Mouse (Mus musculus) MEL (cell line): Measurements from ENCODE around the gene Fzd4. TPM values are rescaled to one million over a fixed set of nuclear protein-coding genes. Genes with fewer than 3 reads are reported as not detected.

Experiments
- DNase-seq: peaks from one replicate; pipeline ENCODE4 v3.0.0; 2011; ENCODE audit warnings: low read depth, low spot score
- H3K27ac ChIP-seq: 2 replicates; pipeline ENCODE4 v1.5.1; 2012; ENCODE audit warnings: low read depth, mild to moderate bottlenecking, control low read depth, low read length, moderate library complexity; ENCODE audit not compliant: control insufficient read depth
- H3K27me3 ChIP-seq, 2 experiments: fragments of 150-350 bp in 1 of 2; sonication (generic) in 1 of 2; 2 replicates each; pipeline ENCODE4 v1.6.1; 2012; ENCODE audit warnings: low read length in 2 of 2, mild to moderate bottlenecking in 2 of 2, improper control_type of control experiment in 1 of 2, moderate library complexity in 1 of 2; ENCODE audit not compliant: insufficient read depth in 2 of 2, control insufficient read depth in 1 of 2
- H3K36me3 ChIP-seq, 2 experiments: 2 replicates each; pipeline ENCODE4 v1.6.1; 2012 to 2014; ENCODE audit warnings: low read length in 2 of 2, improper control_type of control experiment in 1 of 2, inconsistent platforms in 1 of 2, mild to moderate bottlenecking in 1 of 2; ENCODE audit not compliant: insufficient read depth in 2 of 2, control insufficient read depth in 1 of 2
- H3K4me1 ChIP-seq, 2 experiments: fragments of 150-350 bp in 1 of 2; sonication (generic) in 1 of 2; 2 replicates each; pipeline ENCODE4 v1.6.1; 2012; ENCODE audit warnings: low read length in 2 of 2, improper control_type of control experiment in 1 of 2, mild to moderate bottlenecking in 1 of 2; ENCODE audit not compliant: insufficient read depth in 2 of 2, control insufficient read depth in 1 of 2
- H3K4me3 ChIP-seq, 2 experiments: fragments of 150-350 bp in 1 of 2; sonication (generic) in 1 of 2; 2 replicates each; pipeline ENCODE4 v1.5.1; 2012; ENCODE audit warnings: low read depth in 2 of 2, low read length in 2 of 2, mild to moderate bottlenecking in 2 of 2, moderate library complexity in 2 of 2, control low read depth in 1 of 2, improper control_type of control experiment in 1 of 2; ENCODE audit not compliant: control insufficient read depth in 1 of 2, insufficient read depth in 1 of 2
- H3K79me2 ChIP-seq: 2 replicates; pipeline ENCODE4 v1.6.1; 2012; ENCODE audit warnings: mild to moderate bottlenecking, low read length, moderate library complexity; ENCODE audit not compliant: control insufficient read depth, poor library complexity, insufficient read depth
- H3K9ac ChIP-seq: 2 replicates; pipeline ENCODE4 v1.6.1; 2012; ENCODE audit warnings: low read depth, mild to moderate bottlenecking, control low read depth, low read length, moderate library complexity; ENCODE audit not compliant: control insufficient read depth, poor library complexity, severe bottlenecking
- H3K9me3 ChIP-seq: fragments of 150-350 bp; sonication (generic); replicated peaks from 2 replicates; pipeline ENCODE4 v1.6.1; 2012; ENCODE audit warnings: mild to moderate bottlenecking, low read length, improper control_type of control experiment, moderate library complexity; ENCODE audit not compliant: insufficient read depth
- CTCF ChIP-seq, 3 experiments: IDR thresholded peaks in 2 of 3; conservative IDR thresholded peaks in 1 of 3; 2 replicates each; pipeline ENCODE4 v1.5.1; 2011 to 2012; ENCODE audit warnings: low read length in 3 of 3, low read depth in 2 of 3, mild to moderate bottlenecking in 2 of 3, improper control_type of control experiment in 1 of 3, inconsistent platforms in 1 of 3, mixed read lengths in 1 of 3, moderate library complexity in 1 of 3; ENCODE audit not compliant: control insufficient read depth in 1 of 3, insufficient read depth in 1 of 3, poor library complexity in 1 of 3, severe bottlenecking in 1 of 3
- E2F4 ChIP-seq: IDR thresholded peaks from 2 replicates; pipeline ENCODE4 v1.6.1; 2011; ENCODE audit warnings: low read depth, low read length, improper control_type of control experiment, borderline replicate concordance
- GABPA ChIP-seq: IDR thresholded peaks from 2 replicates; pipeline ENCODE4 v1.6.1; 2012; ENCODE audit warnings: low read depth, mild to moderate bottlenecking, inconsistent platforms, low read length, improper control_type of control experiment, moderate library complexity
- GATA1 ChIP-seq: IDR thresholded peaks from 2 replicates; pipeline ENCODE4 v1.6.1; 2011; ENCODE audit warnings: low read depth, low read length, improper control_type of control experiment
- HCFC1 ChIP-seq: IDR thresholded peaks from 2 replicates; pipeline ENCODE4 v1.6.1; 2012; ENCODE audit warnings: low read depth, mild to moderate bottlenecking, inconsistent platforms, low read length, improper control_type of control experiment, moderate library complexity
- KAT2A ChIP-seq: conservative IDR thresholded peaks from 2 replicates; pipeline ENCODE4 v1.6.1; 2012; ENCODE audit warnings: low read depth, low read length, improper control_type of control experiment, inconsistent platforms
- MAFK ChIP-seq: IDR thresholded peaks from 2 replicates; pipeline ENCODE4 v1.6.1; 2011; ENCODE audit warnings: low read depth, mild to moderate bottlenecking, low read length, improper control_type of control experiment, borderline replicate concordance
- MEF2A ChIP-seq: IDR thresholded peaks from 2 replicates; pipeline ENCODE4 v1.6.1; 2014; ENCODE audit warnings: low read depth, mild to moderate bottlenecking, inconsistent platforms, low read length, improper control_type of control experiment; ENCODE audit not compliant: poor library complexity, insufficient replicate concordance, severe bottlenecking; ENCODE audit errors: extremely low read depth
- MXI1 ChIP-seq: IDR thresholded peaks from 2 replicates; pipeline ENCODE4 v1.6.1; 2011; ENCODE audit warnings: mild to moderate bottlenecking, low read depth, low read length, improper control_type of control experiment
- NELFE ChIP-seq: IDR thresholded peaks from 2 replicates; pipeline ENCODE4 v1.6.1; 2011; ENCODE audit warnings: low read depth, low read length, improper control_type of control experiment
- POLR2A ChIP-seq, 2 experiments: IDR thresholded peaks; 2 replicates each; pipeline ENCODE4 v1.6.1; 2011 to 2012; ENCODE audit warnings: low read length in 2 of 2, mild to moderate bottlenecking in 2 of 2, control low read depth in 1 of 2, improper control_type of control experiment in 1 of 2, low read depth in 1 of 2, moderate library complexity in 1 of 2; ENCODE audit not compliant: control insufficient read depth in 1 of 2, insufficient read depth in 1 of 2, poor library complexity in 1 of 2
- POLR2AphosphoS2 ChIP-seq: IDR thresholded peaks from 2 replicates; pipeline ENCODE4 v1.6.1; 2011; ENCODE audit warnings: low read length, improper control_type of control experiment
- POLR2AphosphoS5 ChIP-seq: IDR thresholded peaks from 2 replicates; pipeline ENCODE4 v1.6.1; 2012; ENCODE audit warnings: low read depth, borderline replicate concordance, mild to moderate bottlenecking, inconsistent platforms, low read length, moderate library complexity, mixed read lengths
- RAD21 ChIP-seq: IDR thresholded peaks from 2 replicates; pipeline ENCODE4 v1.6.1; 2011; ENCODE audit warnings: mild to moderate bottlenecking, low read depth, low read length, improper control_type of control experiment
- RCOR1 ChIP-seq: IDR thresholded peaks from 2 replicates; pipeline ENCODE4 v1.6.1; 2012; ENCODE audit warnings: low read depth, mild to moderate bottlenecking, inconsistent platforms, low read length, improper control_type of control experiment
- SIN3A ChIP-seq: IDR thresholded peaks from 2 replicates; pipeline ENCODE4 v1.6.1; 2012; ENCODE audit warnings: low read length, improper control_type of control experiment, inconsistent platforms
- SMC3 ChIP-seq: IDR thresholded peaks from 2 replicates; pipeline ENCODE4 v1.6.1; 2011; ENCODE audit warnings: low read depth, low read length, improper control_type of control experiment
- TBP ChIP-seq: IDR thresholded peaks from 2 replicates; pipeline ENCODE4 v1.8.0; 2011; ENCODE audit warnings: low read depth, low read length, improper control_type of control experiment
- TCF12 ChIP-seq: IDR thresholded peaks from 2 replicates; pipeline ENCODE4 v1.6.1; 2014; ENCODE audit warnings: low read depth, mild to moderate bottlenecking, inconsistent platforms, low read length, improper control_type of control experiment, moderate library complexity
- USF1 ChIP-seq: IDR thresholded peaks from 2 replicates; pipeline ENCODE4 v1.6.1; 2014; ENCODE audit warnings: low read depth, mild to moderate bottlenecking, inconsistent platforms, low read length, improper control_type of control experiment, moderate library complexity
- USF2 ChIP-seq, 2 experiments: IDR thresholded peaks; 2 replicates each; pipeline ENCODE4 v1.6.1; 2011 to 2012; ENCODE audit warnings: improper control_type of control experiment in 2 of 2, low read length in 2 of 2, borderline replicate concordance in 1 of 2, inconsistent platforms in 1 of 2, low read depth in 1 of 2, mild to moderate bottlenecking in 1 of 2; ENCODE audit not compliant: insufficient read depth in 1 of 2
- ZMIZ1 ChIP-seq: IDR thresholded peaks from 2 replicates; pipeline ENCODE4 v1.6.1; 2012; ENCODE audit warnings: low read depth, mild to moderate bottlenecking, inconsistent platforms, low read length, improper control_type of control experiment, moderate library complexity
- polyA plus RNA-seq, 2 experiments: library from polyadenylated mRNA; stranded (reverse) in 1 of 2; unstranded in 1 of 2; fragments of >175 nt in 1 of 2; fragments of >200 nt in 1 of 2; gene quantifications; 2 replicates each; pipeline versions ENCODE4 v1.2.1 to v1.2.4; 2012; ENCODE audit warnings: low replicate concordance in 2 of 2, low read depth in 1 of 2; ENCODE audit not compliant: insufficient read length in 2 of 2, insufficient read depth in 1 of 2, missing spikeins in 1 of 2
- total RNA-seq: library from RNA; depleted of rRNA; stranded (reverse); fragments of 300-350 nt; gene quantifications from 2 replicates; pipeline ENCODE4 v1.2.3, GENCODE M21; 2012

The Fzd4 gene
- total and polyA plus RNA-seq, 3 experiments = 0.08 to 1.1 TPM; not detected in 1

DNA sequence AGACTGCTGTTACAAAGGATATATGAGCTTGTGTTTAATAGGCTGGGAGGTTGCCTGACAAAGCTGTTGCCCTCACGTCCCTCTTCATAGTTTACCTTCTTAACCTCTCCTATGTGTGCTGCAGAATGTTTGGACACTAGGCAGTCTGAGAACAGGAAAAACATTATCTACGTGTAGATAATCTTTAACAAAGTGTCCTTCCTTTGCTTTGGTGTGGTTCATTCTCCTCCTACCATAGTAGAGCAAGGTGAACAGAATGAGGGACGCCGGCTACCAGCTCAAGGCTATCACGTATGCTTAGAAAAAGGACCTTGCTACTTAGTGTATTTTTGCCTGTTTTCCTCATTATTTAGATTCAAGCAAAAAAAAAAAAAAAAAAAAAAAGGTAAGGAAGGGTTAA, 24.6 kb downstream of the Fzd4 start:
- TF ChIP-seq RCOR1 (no peak), ZMIZ1 (no peak), MAFK (no peak), KAT2A (no peak), SMC3 (no peak), GABPA (no peak), GATA1 (no peak), HCFC1 (no peak), RAD21 (no peak), E2F4 (no peak), TBP (no peak), POLR2AphosphoS2 (no peak), NELFE (no peak), SIN3A (no peak), MEF2A (no peak), POLR2AphosphoS5 (no peak), TCF12 (no peak), POLR2A (IDR thresholded peaks at IDR 0.05; ENCODE audit: control insufficient read depth in 1 of 2, insufficient read depth in 1 of 2, low read depth in 1 of 2, low read length in 2 of 2, poor library complexity in 1 of 2) (no peak), CTCF (IDR thresholded peaks at IDR 0.05 in 2 of 3, conservative IDR thresholded peaks at IDR 0.05 in 1 of 3; ENCODE audit: control insufficient read depth in 1 of 3, insufficient read depth in 1 of 3, low read depth in 2 of 3, low read length in 3 of 3, poor library complexity in 1 of 3, severe bottlenecking in 1 of 3) (no peak), MXI1 (no peak)

DNA sequence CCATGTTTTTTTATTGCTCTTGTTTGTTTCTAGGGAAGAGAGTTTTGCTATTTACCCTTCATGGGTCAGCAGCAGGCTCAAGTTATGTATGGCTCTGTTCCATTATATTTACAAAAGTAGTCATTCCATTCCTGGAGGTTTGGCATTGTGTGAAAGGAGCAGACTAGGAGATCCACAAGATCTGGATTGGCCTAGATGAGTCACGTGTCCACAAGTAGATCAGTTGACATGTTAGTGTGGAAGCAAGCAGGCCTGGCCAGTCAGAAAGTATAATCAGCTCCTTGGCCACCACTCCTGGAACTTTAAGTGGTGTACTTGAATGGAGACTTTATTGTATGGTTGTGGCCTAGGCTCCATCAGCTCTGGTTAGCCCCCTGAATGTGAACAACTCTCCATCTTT, 25.2 kb downstream of the Fzd4 start:
- peaks cover 0 to 4% of the 10 kb centered on the region in 2 experiments; a peak in 2 of 4 replicates for H3K27me3 ChIP-seq
- no peaks in the 10 kb centered on the region for H3K36me3 ChIP-seq
- no peak overlapping the region for H3K9ac ChIP-seq
- H3K4me1 ChIP-seq = no peaks in the 10 kb centered on the region
- H3K79me2 ChIP-seq = no peaks in the 10 kb centered on the region
- H3K9me3 ChIP-seq = no peaks in the 10 kb centered on the region
- TF ChIP-seq USF2 (IDR thresholded peaks at IDR 0.05; ENCODE audit: borderline replicate concordance in 1 of 2, insufficient read depth in 1 of 2, low read depth in 1 of 2, low read length in 2 of 2) (no peak), USF1 (peak; percentile 63)
- H3K27ac ChIP-seq = no peak overlapping the region
- H3K4me3 ChIP-seq = no peak overlapping the region
- DNase-seq = no peak

More for the DNA sequence above, 24.6 kb downstream of the Fzd4 start:
- Histone ChIP-seq H3K79me2 (no peaks in the 10 kb centered on the region), H3K9me3 (no peaks in the 10 kb centered on the region), H3K27ac (no peak overlapping the region), H3K27me3 (peaks cover 0 to 4% of the 10 kb centered on the region in 2 experiments; a peak in 2 of 4 replicates), H3K36me3 (no peaks in the 10 kb centered on the region), H3K4me1 (no peaks in the 10 kb centered on the region), H3K4me3 (no peak overlapping the region), H3K9ac (no peak overlapping the region)
- no peak for DNase-seq
